Mouse (Mus musculus) lung, embryonic 15.5 days (tissue): ENCODE measurements around the gene Dync1i1. TPM values are rescaled to one million over a fixed set of nuclear protein-coding genes. Genes with fewer than 3 reads are reported as not detected.

ENCODE experiments used
- ATAC-seq: fragments of 200-750 bp; cut with Nextera tagmentation; 2 replicates; pipeline ENCODE4 v1.8.0; 2017; ENCODE audit warnings: moderate number of reproducible peaks, borderline replicate concordance; ENCODE audit not compliant: low FRiP score, low TSS enrichment; ENCODE audit errors: extremely low read depth
- H3K27ac ChIP-seq: fragments of 300-500 bp; sonication (generic); 2 replicates; pipeline ENCODE4 v1.5.1; 2015; ENCODE audit warnings: moderate library complexity, mild to moderate bottlenecking, inconsistent platforms
- H3K27me3 ChIP-seq: fragments of 300-500 bp; sonication (generic); 2 replicates; pipeline ENCODE4 v1.6.1; 2015; ENCODE audit warnings: inconsistent platforms
- H3K36me3 ChIP-seq: fragments of 300-500 bp; sonication (generic); 2 replicates; pipeline ENCODE4 v1.6.1; 2015; ENCODE audit warnings: inconsistent platforms
- H3K4me1 ChIP-seq: fragments of 300-500 bp; sonication (generic); 2 replicates; pipeline ENCODE4 v1.6.1; 2015; ENCODE audit warnings: inconsistent platforms
- H3K4me2 ChIP-seq: fragments of 300-500 bp; sonication (generic); 2 replicates; pipeline ENCODE4 v1.6.1; 2015; ENCODE audit warnings: inconsistent platforms, mild to moderate bottlenecking, moderate library complexity
- H3K4me3 ChIP-seq: fragments of 300-500 bp; sonication (generic); 2 replicates; pipeline ENCODE4 v1.5.1; 2015; ENCODE audit warnings: mild to moderate bottlenecking, inconsistent platforms
- H3K9ac ChIP-seq: fragments of 300-500 bp; sonication (generic); 2 replicates; pipeline ENCODE4 v1.6.1; 2015; ENCODE audit warnings: inconsistent platforms
- H3K9me3 ChIP-seq: fragments of 300-500 bp; sonication (generic); 2 replicates; pipeline ENCODE4 v1.6.1; 2016; ENCODE audit warnings: inconsistent platforms
- WGBS: fragments of 180-500 bp; shearing (Covaris S2); methylation state at CpG from one replicate; pipeline ENCODE4 v1.1.7; 2015; 5-methylcytosine and 5-hydroxymethylcytosine counted together
- polyA plus RNA-seq: library from polyadenylated mRNA; unstranded; fragments of >200 nt; fragmentation: Nextera tagmentation; extraction: Ambion mirVana; gene quantifications from 2 replicates; pipeline ENCODE4 v1.2.1, GENCODE M21; 2015

Dync1i1 gene
- polyA plus RNA-seq, 1 experiment from 2014 or later = 1.3 TPM

DNA sequence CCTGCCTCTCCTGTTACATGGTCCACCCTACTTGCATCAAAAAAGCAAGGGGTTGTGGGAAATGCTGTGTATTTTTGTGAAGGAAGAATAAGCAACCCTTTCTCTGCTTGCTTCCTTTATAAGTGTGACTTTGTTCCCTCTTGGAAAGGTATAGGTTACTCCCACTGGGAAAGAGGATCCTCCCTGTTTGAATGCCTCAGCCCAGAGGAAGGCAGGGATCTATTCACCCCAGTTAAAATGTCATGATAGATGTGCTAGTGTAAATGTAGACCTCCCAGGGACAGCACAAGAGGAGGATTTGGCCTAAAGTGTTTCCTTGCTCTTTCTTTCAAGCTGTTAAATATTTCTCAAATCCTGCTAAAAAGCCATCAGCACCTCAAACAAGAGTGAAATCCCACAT lies 9.0 kb downstream of the Dync1i1 start:
- Histone ChIP-seq H3K9ac (no peak overlapping the region), H3K9me3 (no peaks in the 10 kb centered on the region), H3K27me3 (no peaks in the 10 kb centered on the region), H3K4me3 (no peak overlapping the region), H3K4me2 (no peak overlapping the region), H3K36me3 (no peaks in the 10 kb centered on the region), H3K4me1 (no peaks in the 10 kb centered on the region), H3K27ac (no peak overlapping the region)
- no peak for ATAC-seq

DNA sequence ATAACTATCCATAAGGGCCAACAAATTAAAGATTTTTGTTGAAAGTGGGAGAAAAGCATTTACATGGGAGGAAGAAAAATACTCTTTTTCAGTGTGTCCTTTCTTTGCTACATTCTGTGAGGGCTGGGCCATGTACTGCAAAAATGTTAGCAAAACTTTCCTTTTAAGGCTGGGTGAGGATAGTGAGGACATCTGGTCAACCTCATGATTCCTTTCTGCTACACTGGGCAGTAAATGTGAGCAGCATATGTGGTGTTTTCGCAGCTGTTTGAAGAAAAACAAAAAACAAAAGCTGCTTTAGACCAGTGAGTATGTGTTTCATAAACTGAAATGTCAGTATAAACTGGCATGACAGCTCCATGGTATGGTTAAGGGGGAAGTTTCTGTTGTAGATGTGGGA lies 9.4 kb downstream of the Dync1i1 start:
- no peak for ATAC-seq
- no peaks in the 10 kb centered on the region for H3K36me3 ChIP-seq
- 88% methylated on average over 1 of the region's 1 CpGs for WGBS

DNA sequence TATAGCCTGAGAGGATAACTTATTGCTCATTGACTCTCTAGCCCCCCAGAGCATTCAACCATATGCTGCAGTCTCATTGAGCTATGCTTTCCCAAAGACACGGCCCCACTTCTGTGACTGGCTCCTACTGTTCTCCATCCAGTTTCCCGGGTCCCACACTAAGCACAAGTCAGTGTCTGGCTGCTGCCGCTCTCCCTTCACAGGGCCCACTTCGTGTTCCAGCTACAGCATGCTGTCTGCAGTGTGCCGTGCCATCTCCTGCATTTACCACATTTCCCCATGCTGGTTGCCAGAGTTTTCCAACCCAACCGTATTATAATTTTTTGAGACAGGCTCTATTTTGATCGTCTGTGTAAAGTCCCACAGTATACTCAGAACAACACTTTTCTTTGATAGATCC lies 14.3 kb downstream of the Dync1i1 start:
- Histone ChIP-seq H3K27ac (no peak overlapping the region), H3K4me2 (no peak overlapping the region), H3K36me3 (no peaks in the 10 kb centered on the region), H3K27me3 (no peaks in the 10 kb centered on the region), H3K9ac (no peak overlapping the region), H3K4me3 (no peak overlapping the region), H3K4me1 (no peaks in the 10 kb centered on the region), H3K9me3 (no peaks in the 10 kb centered on the region)
- no peak for ATAC-seq
- WGBS = 82% methylated on average over 7 of the region's 7 CpGs

More for the DNA sequence above, 9.4 kb downstream of the Dync1i1 start:
- no peak overlapping the region for H3K4me2 ChIP-seq
- no peak overlapping the region for H3K4me3 ChIP-seq
- H3K9ac ChIP-seq = no peak overlapping the region
- H3K27me3 ChIP-seq = no peaks in the 10 kb centered on the region
- no peaks in the 10 kb centered on the region for H3K4me1 ChIP-seq
- no peaks in the 10 kb centered on the region for H3K9me3 ChIP-seq
- no peak overlapping the region for H3K27ac ChIP-seq

DNA sequence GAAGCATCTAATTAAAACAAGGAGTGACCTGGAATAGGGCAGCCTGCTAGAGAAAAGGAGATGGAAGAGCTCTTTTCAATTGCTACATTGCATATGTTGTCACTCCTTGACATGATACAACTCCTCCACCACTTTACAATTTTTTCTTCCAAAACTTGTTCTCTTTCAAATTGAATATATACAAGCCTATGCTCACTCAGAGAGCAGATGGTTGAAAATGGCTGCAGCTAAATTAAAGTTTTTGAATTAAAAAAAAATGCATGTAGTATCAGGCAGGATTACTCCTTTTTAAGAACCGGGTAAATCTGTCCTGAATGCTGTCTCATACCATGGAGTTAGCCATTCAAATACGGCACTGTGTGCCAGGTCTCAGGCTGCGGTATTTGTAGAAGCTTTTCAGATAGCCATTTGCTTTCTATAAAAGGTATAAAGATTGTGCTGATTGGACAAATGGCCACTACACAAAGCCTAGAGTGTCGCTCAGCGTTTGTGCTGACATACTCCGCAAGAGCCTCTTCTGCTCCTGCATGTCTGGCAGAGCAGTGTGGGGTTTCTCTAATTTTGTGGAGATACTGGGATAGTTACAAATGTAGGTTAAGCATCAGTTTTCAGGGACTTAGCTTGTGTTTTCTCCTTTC lies 16.1 kb downstream of the Dync1i1 start:
- 81% methylated on average over 6 of the region's 6 CpGs for WGBS
- Histone ChIP-seq H3K4me1 (no peaks in the 10 kb centered on the region), H3K36me3 (no peaks in the 10 kb centered on the region), H3K27ac (no peak overlapping the region), H3K9me3 (no peaks in the 10 kb centered on the region), H3K9ac (no peak overlapping the region), H3K4me3 (no peak overlapping the region), H3K4me2 (no peak overlapping the region), H3K27me3 (no peaks in the 10 kb centered on the region)
- ATAC-seq = no peak

DNA sequence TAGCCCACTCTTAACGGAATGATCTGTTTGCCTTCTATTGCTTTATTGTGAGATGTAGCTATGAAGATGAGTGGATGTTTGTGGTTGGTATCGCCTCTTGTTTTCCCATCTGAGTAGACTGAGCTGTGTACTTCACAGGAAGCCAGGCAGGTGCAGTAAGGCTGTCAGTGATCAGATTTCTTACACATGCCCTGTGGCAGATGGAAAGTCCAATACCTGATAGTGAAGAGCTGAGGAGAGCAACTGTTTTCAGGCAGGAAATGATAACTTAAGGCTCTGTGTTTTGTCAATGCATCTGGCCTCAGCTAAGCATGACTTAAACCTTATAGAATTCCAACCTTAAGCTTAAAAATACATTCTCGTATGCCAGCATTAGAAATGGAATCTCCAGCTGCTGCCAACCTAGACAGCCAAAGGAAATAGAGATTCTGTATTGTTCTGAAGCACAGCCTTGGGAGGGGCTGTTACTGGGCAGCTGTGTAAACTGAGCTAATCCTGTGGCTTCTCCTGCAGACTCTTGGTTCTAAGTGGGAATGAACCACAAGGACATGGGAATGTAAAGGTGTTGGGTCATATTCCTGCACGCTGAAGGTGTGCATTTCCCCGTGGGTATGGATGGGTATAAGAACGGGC lies 24.8 kb downstream of the Dync1i1 start:
- Histone ChIP-seq H3K4me1 (0 out of 2 replicates have a peak, but pooled peaks cover 7% of the 10 kb centered on the region), H3K9me3 (no peaks in the 10 kb centered on the region), H3K27me3 (no peaks in the 10 kb centered on the region), H3K36me3 (no peaks in the 10 kb centered on the region), H3K27ac (no peak overlapping the region), H3K9ac (no peak overlapping the region), H3K4me2 (no peak overlapping the region), H3K4me3 (no peak overlapping the region)
- no peak for ATAC-seq
- WGBS = 61% methylated on average over 6 of the region's 6 CpGs

DNA sequence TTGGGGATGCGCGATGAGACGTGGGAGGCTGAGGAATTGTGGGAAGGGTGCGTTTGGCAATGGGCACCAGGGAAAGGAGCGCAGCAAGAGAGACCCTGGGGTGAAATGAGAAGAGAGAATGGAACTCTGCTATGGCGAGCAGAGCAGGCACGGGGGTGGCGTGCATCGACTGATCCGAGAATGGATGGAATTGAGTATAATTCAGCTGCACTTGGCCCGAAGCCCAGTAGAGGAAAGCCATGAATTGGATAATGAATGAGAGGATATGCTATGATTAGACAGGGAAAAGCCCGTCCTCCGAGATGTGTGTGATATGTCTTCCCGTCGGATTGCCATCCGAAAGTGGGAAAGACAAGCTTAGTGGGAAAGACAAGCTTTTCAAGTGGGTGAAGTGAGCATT lies 26.7 kb downstream of the Dync1i1 start:
- Histone ChIP-seq H3K4me3 (no peak overlapping the region), H3K4me1 (0 out of 2 replicates have a peak, but pooled peaks cover 7% of the 10 kb centered on the region), H3K4me2 (no peak overlapping the region), H3K27me3 (no peaks in the 10 kb centered on the region), H3K9ac (no peak overlapping the region), H3K36me3 (no peaks in the 10 kb centered on the region), H3K27ac (no peak overlapping the region), H3K9me3 (no peaks in the 10 kb centered on the region)
- WGBS = 50% methylated on average over 16 of the region's 16 CpGs
- 0 out of 2 replicates have a peak, but pooled peaks have one; percentile 19 for ATAC-seq

DNA sequence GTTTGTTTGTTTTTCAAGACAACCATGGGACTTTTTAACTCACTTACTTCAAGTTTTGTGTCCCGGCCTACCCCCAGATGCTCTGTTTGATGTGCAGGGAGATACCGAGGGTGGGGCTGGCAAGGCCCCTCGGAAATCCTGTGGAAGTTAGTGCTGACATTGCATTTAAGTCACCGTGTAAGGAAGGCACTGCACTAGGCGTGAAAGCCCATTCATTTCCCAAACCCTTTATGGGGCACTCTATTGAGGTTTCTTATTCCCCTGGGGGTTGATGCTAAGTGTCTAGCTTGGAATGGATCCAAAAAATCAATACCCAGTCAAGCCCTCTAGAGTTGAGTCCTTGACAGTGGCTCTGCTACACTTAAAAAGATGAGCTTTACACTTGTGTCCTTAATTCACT lies 27.2 kb downstream of the Dync1i1 start:
- Histone ChIP-seq H3K27me3 (no peaks in the 10 kb centered on the region), H3K4me1 (0 out of 2 replicates have a peak, but pooled peaks cover 7% of the 10 kb centered on the region), H3K36me3 (no peaks in the 10 kb centered on the region), H3K4me3 (no peak overlapping the region), H3K27ac (no peak overlapping the region), H3K4me2 (no peak overlapping the region), H3K9me3 (no peaks in the 10 kb centered on the region), H3K9ac (no peak overlapping the region)
- WGBS = 51% methylated on average over 5 of the region's 5 CpGs
- ATAC-seq = no peak

DNA sequence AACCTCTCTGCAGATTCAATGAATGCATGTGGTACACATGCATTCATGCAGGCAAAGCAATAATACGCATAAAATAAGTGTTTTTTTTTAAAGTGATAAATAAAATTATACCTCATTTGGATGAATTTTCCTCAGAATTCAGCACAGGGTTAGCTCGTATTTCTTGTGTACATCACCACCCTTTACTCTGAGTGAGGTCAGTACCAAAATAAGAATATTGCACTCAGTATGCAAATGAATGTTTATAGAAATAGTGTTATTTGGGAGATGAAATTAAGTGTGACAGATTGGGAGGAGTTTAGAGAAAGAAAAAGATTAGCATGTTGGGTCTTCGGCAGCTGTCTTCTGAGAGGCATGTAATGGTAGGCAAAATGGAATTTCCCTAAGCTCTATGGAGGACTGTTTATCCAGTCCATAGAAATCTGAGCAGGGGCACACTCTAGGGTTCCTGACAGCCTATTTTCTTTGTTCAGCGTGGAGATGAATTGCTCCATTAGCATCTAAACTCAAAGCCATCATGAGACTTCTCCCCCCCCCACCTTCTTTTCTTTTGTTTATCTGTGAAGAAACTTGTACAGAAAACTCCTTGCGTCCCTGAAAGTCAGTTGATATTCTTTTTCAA lies 31.2 kb downstream of the Dync1i1 start:
- H3K4me2 ChIP-seq = no peak overlapping the region
- H3K9ac ChIP-seq = no peak overlapping the region
- no peaks in the 10 kb centered on the region for H3K27me3 ChIP-seq
- 0 out of 2 replicates have a peak, but pooled peaks cover 7% of the 10 kb centered on the region for H3K4me1 ChIP-seq
- H3K27ac ChIP-seq = no peak overlapping the region
- H3K4me3 ChIP-seq = no peak overlapping the region
- ATAC-seq = no peak
- H3K9me3 ChIP-seq = no peaks in the 10 kb centered on the region
- no peaks in the 10 kb centered on the region for H3K36me3 ChIP-seq
- 40% methylated on average over 5 of the region's 5 CpGs for WGBS

DNA sequence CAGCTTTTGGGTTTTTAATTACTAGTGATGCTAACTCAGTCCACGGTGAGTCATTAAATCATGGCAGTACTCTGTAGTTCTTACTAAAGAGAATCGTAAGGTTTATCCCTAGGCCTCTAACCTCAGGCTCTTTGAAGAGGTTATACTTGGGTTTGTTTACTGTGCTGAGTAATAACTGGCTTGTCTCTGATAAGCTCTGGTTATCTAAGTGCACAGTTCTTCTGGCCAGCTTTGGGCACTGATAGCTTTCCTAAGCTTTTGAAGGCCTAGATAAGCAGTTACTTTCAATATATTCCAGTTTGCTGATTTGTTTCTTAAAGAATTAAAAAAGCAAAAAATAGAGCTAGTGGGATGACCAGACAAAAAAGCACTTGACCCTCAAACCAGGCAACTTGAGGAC lies 37.5 kb downstream of the Dync1i1 start:
- H3K4me1 ChIP-seq = no peaks in the 10 kb centered on the region
- no peaks in the 10 kb centered on the region for H3K9me3 ChIP-seq
- H3K9ac ChIP-seq = no peak overlapping the region
- no peaks in the 10 kb centered on the region for H3K27me3 ChIP-seq
- no peak for ATAC-seq
- H3K4me2 ChIP-seq = no peak overlapping the region
- H3K27ac ChIP-seq = no peak overlapping the region
- H3K4me3 ChIP-seq = no peak overlapping the region
- H3K36me3 ChIP-seq = no peaks in the 10 kb centered on the region
- 43% methylated on average over 2 of the region's 2 CpGs for WGBS

DNA sequence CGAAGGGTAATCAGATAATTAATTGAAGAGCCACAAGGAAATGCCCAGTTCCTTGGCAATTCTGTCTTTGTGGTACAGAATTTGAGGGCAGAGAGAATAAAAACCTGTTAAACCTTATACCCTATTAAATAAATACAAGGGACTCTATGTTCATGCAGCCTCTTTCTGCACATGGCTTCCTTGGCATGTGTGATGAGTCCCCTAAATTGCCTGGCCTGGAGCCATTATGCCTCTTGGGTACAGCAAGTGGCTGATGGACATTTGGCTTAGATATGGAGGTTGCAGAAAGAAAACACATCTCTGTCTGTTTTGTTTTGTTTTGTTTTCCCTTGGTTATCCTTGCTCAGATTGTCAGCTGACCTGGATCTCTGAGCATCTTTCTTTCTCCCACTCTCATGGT lies 43.1 kb downstream of the Dync1i1 start:
- Histone ChIP-seq H3K4me2 (no peak overlapping the region), H3K27me3 (no peaks in the 10 kb centered on the region), H3K4me1 (no peaks in the 10 kb centered on the region), H3K9ac (no peak overlapping the region), H3K4me3 (no peak overlapping the region), H3K36me3 (no peaks in the 10 kb centered on the region), H3K27ac (no peak overlapping the region), H3K9me3 (no peaks in the 10 kb centered on the region)
- ATAC-seq = no peak
- 65% methylated on average over 1 of the region's 1 CpGs for WGBS

DNA sequence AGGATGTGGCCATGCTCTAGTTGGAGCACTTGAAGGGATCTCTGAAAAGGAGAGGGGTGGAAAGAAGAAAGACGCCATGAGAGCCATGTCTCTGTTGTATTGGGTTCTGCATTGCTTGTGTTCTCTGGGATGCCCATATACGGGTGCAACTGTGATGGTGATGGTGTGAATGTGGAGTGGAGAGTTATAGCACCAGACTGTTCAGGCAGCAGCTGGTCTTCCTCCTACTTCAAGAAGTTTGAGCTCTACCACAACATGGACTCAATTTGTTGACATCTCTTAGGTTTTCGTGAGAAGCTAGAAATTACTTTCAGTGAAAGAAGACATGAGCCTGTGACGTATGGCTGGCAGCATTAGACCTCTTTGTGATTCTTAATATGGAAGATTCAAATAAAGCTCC lies 44.8 kb downstream of the Dync1i1 start:
- Histone ChIP-seq H3K27ac (no peak overlapping the region), H3K4me3 (no peak overlapping the region), H3K27me3 (no peaks in the 10 kb centered on the region), H3K36me3 (no peaks in the 10 kb centered on the region), H3K4me2 (no peak overlapping the region), H3K9ac (no peak overlapping the region), H3K4me1 (no peaks in the 10 kb centered on the region), H3K9me3 (no peaks in the 10 kb centered on the region)
- ATAC-seq = no peak
- WGBS = 82% methylated on average over 4 of the region's 4 CpGs

DNA sequence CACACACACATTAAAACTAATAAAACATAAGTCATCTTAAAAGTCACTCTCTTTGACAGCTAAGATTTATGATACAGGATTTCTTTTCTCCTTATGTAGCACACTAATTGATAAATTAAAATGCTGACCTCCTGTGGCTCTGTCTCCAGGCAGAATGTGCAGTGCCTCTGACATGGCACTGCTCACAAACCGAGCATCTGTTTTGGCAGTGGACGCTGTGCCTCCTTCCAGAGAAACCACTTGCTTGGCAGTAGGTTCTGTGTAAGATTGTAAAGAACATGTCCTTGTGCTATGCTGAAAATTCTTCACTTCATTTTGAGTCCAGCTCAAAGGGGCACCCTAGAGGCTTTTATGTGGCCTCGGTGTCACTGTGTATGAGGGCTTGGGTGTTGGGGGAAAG lies 50.0 kb downstream of the Dync1i1 start:
- H3K9me3 ChIP-seq = no peaks in the 10 kb centered on the region
- H3K9ac ChIP-seq = no peak overlapping the region
- no peaks in the 10 kb centered on the region for H3K36me3 ChIP-seq
- no peak overlapping the region for H3K4me2 ChIP-seq
- H3K4me1 ChIP-seq = no peaks in the 10 kb centered on the region
- no peak overlapping the region for H3K4me3 ChIP-seq
- no peak for ATAC-seq
- WGBS = 54% methylated on average over 3 of the region's 3 CpGs
- no peak overlapping the region for H3K27ac ChIP-seq
- H3K27me3 ChIP-seq = no peaks in the 10 kb centered on the region
